Mouse (Mus musculus) liver, embryonic 12.5 days (tissue): ENCODE measurements around the gene Smtnl1. TPM values are rescaled to one million over a fixed set of nuclear protein-coding genes. Genes with fewer than 3 reads are reported as not detected.

Experiments
- ATAC-seq: fragments of 200-750 bp; cut with Nextera tagmentation; 2 replicates; pipeline ENCODE4 v1.8.0; 2017; ENCODE audit warnings: moderate number of reproducible peaks, mild to moderate bottlenecking, moderate library complexity
- H3K27ac ChIP-seq: fragments of 300-500 bp; sonication (generic); 2 replicates; pipeline ENCODE4 v1.5.1; 2016; ENCODE audit warnings: mild to moderate bottlenecking
- H3K27me3 ChIP-seq: fragments of 300-500 bp; sonication (generic); replicated peaks from 2 replicates; pipeline ENCODE4 v1.6.1; 2016; ENCODE audit warnings: mild to moderate bottlenecking, moderate library complexity
- H3K36me3 ChIP-seq: fragments of 300-500 bp; sonication (generic); 2 replicates; pipeline ENCODE4 v1.6.1; 2016; ENCODE audit warnings: mild to moderate bottlenecking, moderate library complexity
- H3K4me1 ChIP-seq: fragments of 300-500 bp; sonication (generic); 2 replicates; pipeline ENCODE4 v1.6.1; 2016
- H3K4me2 ChIP-seq: fragments of 300-500 bp; sonication (generic); 2 replicates; pipeline ENCODE4 v1.6.1; 2016; ENCODE audit warnings: mild to moderate bottlenecking, moderate library complexity
- H3K4me3 ChIP-seq: fragments of 300-500 bp; sonication (generic); 2 replicates; pipeline ENCODE4 v1.5.1; 2016; ENCODE audit warnings: mild to moderate bottlenecking, moderate library complexity
- H3K9ac ChIP-seq: fragments of 300-500 bp; sonication (generic); 2 replicates; pipeline ENCODE4 v1.6.1; 2016; ENCODE audit warnings: mild to moderate bottlenecking, moderate library complexity
- H3K9me3 ChIP-seq: fragments of 300-500 bp; sonication (generic); replicated peaks from 2 replicates; pipeline ENCODE4 v1.6.1; 2016; ENCODE audit warnings: mild to moderate bottlenecking, moderate library complexity
- WGBS: fragments of 180-500 bp; shearing (Covaris S2); methylation state at CpG from one replicate; pipeline ENCODE4 v1.1.7; 2016; ENCODE audit not compliant: insufficient replicate concordance; 5-methylcytosine and 5-hydroxymethylcytosine counted together
- polyA plus RNA-seq: library from polyadenylated mRNA; unstranded; fragments of >200 nt; fragmentation: Nextera tagmentation; extraction: Ambion mirVana; gene quantifications from 2 replicates; pipeline ENCODE4 v1.2.1, GENCODE M21; 2016

Smtnl1 gene
- polyA plus RNA-seq, 1 experiment from 2014 or later = 0.29 TPM

- ATAC-seq = peak; percentile 57
- Histone ChIP-seq H3K4me3 (no peak overlapping the region), H3K4me2 (no peak overlapping the region), H3K27ac (peak overlapping the region; percentile 52), H3K36me3 (peaks cover 33% of the 10 kb centered on the region), H3K4me1 (peaks cover 30% of the 10 kb centered on the region), H3K9ac (0 out of 2 replicates have a peak overlapping the region, but pooled peaks have one; percentile 15), H3K9me3 (peaks cover 3% of the 10 kb centered on the region), H3K27me3 (0 out of 2 replicates have a peak, but pooled peaks cover 11% of the 10 kb centered on the region)
- WGBS = 34% methylated on average over 10 of the region's 10 CpGs
Measured at GRCm38 (mm10) chr2:84831666-84832391, 9.4 kb upstream of the Smtnl1 start.

- peak overlapping the region; percentile 93 for H3K27ac ChIP-seq
Measured at GRCm38 (mm10) chr2:84827283-84827920, 5.0 kb upstream of the Smtnl1 start.

GRCm38 (mm10) chr2:84826488-84827282 is 4.2 kb upstream of the Smtnl1 start, which contains the start of gene Timm10:
Timm10 (plus strand) TSS chr2:84826997.
- Histone ChIP-seq H3K9ac (peak within 1 kb of the TSS; percentile 82), H3K36me3 (peaks cover 33% of the 10 kb centered on the region), H3K4me1 (peaks cover 44% of the 10 kb centered on the region), H3K4me2 (peak within 1 kb of the TSS; percentile 98), H3K4me3 (peak within 1 kb of the TSS; percentile 84), H3K27me3 (peaks cover 21% of the 10 kb centered on the region), H3K9me3 (peaks cover 3% of the 10 kb centered on the region), H3K27ac (peak within 1 kb of the TSS; percentile 93)
- under 1% methylated on average over 34 of the region's 34 CpGs for WGBS
- peak; percentile 81 for ATAC-seq

More at GRCm38 (mm10) chr2:84827283-84827920, 5.0 kb upstream of the Smtnl1 start:
- H3K4me2 ChIP-seq = peak overlapping the region; percentile 98
- peaks cover 33% of the 10 kb centered on the region for H3K36me3 ChIP-seq
- peaks cover 47% of the 10 kb centered on the region for H3K4me1 ChIP-seq
- H3K9me3 ChIP-seq = peaks cover 3% of the 10 kb centered on the region
- peak overlapping the region; percentile 82 for H3K9ac ChIP-seq
- peak overlapping the region; percentile 84 for H3K4me3 ChIP-seq
- WGBS = under 1% methylated on average over 29 of the region's 29 CpGs
- peaks cover 14% of the 10 kb centered on the region for H3K27me3 ChIP-seq
- ATAC-seq = peak; percentile 83

GRCm38 (mm10) chr2:84823237-84823636 is 785 bp upstream of the Smtnl1 start:
- Histone ChIP-seq H3K27ac (no peak overlapping the region), H3K36me3 (peaks cover 1% of the 10 kb centered on the region), H3K4me2 (no peak overlapping the region), H3K4me3 (no peak overlapping the region), H3K4me1 (peaks cover 26% of the 10 kb centered on the region), H3K27me3 (peaks cover 55% of the 10 kb centered on the region), H3K9ac (no peak overlapping the region), H3K9me3 (no peaks in the 10 kb centered on the region)
- no peak for ATAC-seq
- 6% methylated on average over 2 of the region's 2 CpGs for WGBS

- no peaks in the 10 kb centered on the region for H3K36me3 ChIP-seq
- 35% methylated on average over 3 of the region's 3 CpGs for WGBS
- H3K9me3 ChIP-seq = no peaks in the 10 kb centered on the region
- peaks cover 26% of the 10 kb centered on the region for H3K4me1 ChIP-seq
- no peak for ATAC-seq
- no peak overlapping the region for H3K9ac ChIP-seq
- peaks cover 82% of the 10 kb centered on the region for H3K27me3 ChIP-seq
- H3K4me3 ChIP-seq = no peak overlapping the region
- no peak overlapping the region for H3K4me2 ChIP-seq
- no peak overlapping the region for H3K27ac ChIP-seq
Measured at GRCm38 (mm10) chr2:84819861-84820260, 2.6 kb downstream of the Smtnl1 start.

GRCm38 (mm10) chr2:84812676-84813075 is 9.8 kb downstream of the Smtnl1 start:
- Histone ChIP-seq H3K4me1 (peaks cover 64% of the 10 kb centered on the region), H3K27ac (peak overlapping the region; percentile 99), H3K36me3 (peaks cover 37% of the 10 kb centered on the region), H3K9me3 (no peaks in the 10 kb centered on the region), H3K4me2 (peak overlapping the region; percentile 76), H3K9ac (peak overlapping the region; percentile 69), H3K4me3 (peak overlapping the region; percentile 41), H3K27me3 (peaks cover 26% of the 10 kb centered on the region)
- no peak for ATAC-seq
- 70% methylated on average over 6 of the region's 6 CpGs for WGBS

GRCm38 (mm10) chr2:84811880-84812279 is 10.6 kb downstream of the Smtnl1 start:
- Histone ChIP-seq H3K36me3 (peaks cover 45% of the 10 kb centered on the region), H3K9me3 (no peaks in the 10 kb centered on the region), H3K27ac (peak overlapping the region; percentile 99), H3K9ac (peak overlapping the region; percentile 69), H3K4me3 (peak overlapping the region; percentile 41), H3K4me2 (peak overlapping the region; percentile 76), H3K4me1 (peaks cover 71% of the 10 kb centered on the region), H3K27me3 (peaks cover 19% of the 10 kb centered on the region)
- peak; percentile 98 for ATAC-seq
- WGBS = 15% methylated on average over 7 of the region's 7 CpGs

GRCm38 (mm10) chr2:84810886-84811577 is 11.4 kb downstream of the Smtnl1 start:
- peak; percentile 2; the same call in 1 of the 2 replicates for ATAC-seq
- peaks cover 11% of the 10 kb centered on the region for H3K27me3 ChIP-seq
- H3K4me2 ChIP-seq = peak overlapping the region; percentile 76
- H3K9me3 ChIP-seq = no peaks in the 10 kb centered on the region
- peak overlapping the region; percentile 41 for H3K4me3 ChIP-seq
- peak overlapping the region; percentile 64 for H3K9ac ChIP-seq
- peak overlapping the region; percentile 99 for H3K27ac ChIP-seq
- peaks cover 79% of the 10 kb centered on the region for H3K4me1 ChIP-seq
- WGBS = 22% methylated on average over 26 of the region's 26 CpGs
- H3K36me3 ChIP-seq = peaks cover 53% of the 10 kb centered on the region

GRCm38 (mm10) chr2:84810526-84810885 is 11.9 kb downstream of the Smtnl1 start:
- Histone ChIP-seq H3K4me1 (peaks cover 80% of the 10 kb centered on the region), H3K36me3 (peaks cover 59% of the 10 kb centered on the region), H3K4me3 (peak overlapping the region; percentile 41; the same call in 1 of the 2 replicates), H3K4me2 (peak overlapping the region; percentile 76), H3K27me3 (peaks cover 9% of the 10 kb centered on the region), H3K9me3 (no peaks in the 10 kb centered on the region), H3K27ac (peak overlapping the region; percentile 99), H3K9ac (peak overlapping the region; percentile 64; the same call in 1 of the 2 replicates)
- 70% methylated on average over 6 of the region's 6 CpGs for WGBS
- ATAC-seq = no peak

GRCm38 (mm10) chr2:84809330-84809729 is 13.1 kb downstream of the Smtnl1 start:
- peak overlapping the region; percentile 8; the same call in 1 of the 2 replicates for H3K27ac ChIP-seq
- no peak overlapping the region for H3K4me2 ChIP-seq
- H3K36me3 ChIP-seq = peaks cover 70% of the 10 kb centered on the region
- no peak for ATAC-seq
- 0 out of 2 replicates have a peak, but pooled peaks cover 3% of the 10 kb centered on the region for H3K9me3 ChIP-seq
- no peak overlapping the region for H3K4me3 ChIP-seq
- H3K4me1 ChIP-seq = peaks cover 73% of the 10 kb centered on the region
- H3K9ac ChIP-seq = no peak overlapping the region
- peaks cover 3% of the 10 kb centered on the region for H3K27me3 ChIP-seq

- Histone ChIP-seq H3K4me1 (peaks cover 75% of the 10 kb centered on the region), H3K27me3 (peaks cover 3% of the 10 kb centered on the region; the same call in 1 of the 2 replicates), H3K4me3 (no peak overlapping the region), H3K27ac (peak overlapping the region; percentile 56; the same call in 1 of the 2 replicates), H3K9me3 (0 out of 2 replicates have a peak, but pooled peaks cover 3% of the 10 kb centered on the region), H3K9ac (no peak overlapping the region), H3K36me3 (peaks cover 94% of the 10 kb centered on the region), H3K4me2 (no peak overlapping the region)
- 61% methylated on average over 5 of the region's 5 CpGs for WGBS
- ATAC-seq = no peak
Measured at GRCm38 (mm10) chr2:84806546-84806945, 15.9 kb downstream of the Smtnl1 start.
